Mouse (Mus musculus): ENCODE data around the gene Hspb9. TPM values are rescaled to one million over a fixed set of nuclear protein-coding genes. Genes with fewer than 3 reads are reported as not detected.

Gene Hspb9
- polyA plus RNA-seq, 1 experiment from 2014 or later = 0.24 TPM

DNA sequence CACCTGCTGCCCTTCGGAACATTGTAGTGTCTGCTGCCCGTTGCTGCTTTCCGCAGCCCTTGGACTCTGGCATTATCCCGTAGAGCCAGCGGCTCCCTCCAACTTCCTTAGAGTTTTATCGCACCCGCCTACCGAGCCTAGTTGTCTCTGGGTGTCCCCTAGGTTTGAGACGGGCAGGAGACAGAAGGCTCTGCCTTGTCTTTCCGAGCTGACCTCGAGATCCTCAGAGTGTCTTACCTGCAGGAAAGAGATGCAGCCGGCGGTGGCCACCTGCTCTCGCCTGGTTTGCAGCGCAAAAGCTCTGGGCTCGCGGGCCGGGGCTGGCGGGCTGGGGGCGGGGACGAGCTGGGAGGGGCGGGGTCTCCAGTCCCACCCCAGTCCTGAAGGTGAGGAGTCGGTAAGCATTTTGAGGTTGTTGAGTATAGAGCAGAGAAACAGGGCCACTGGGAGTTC is 21.5 kb upstream of the Hspb9 start, which contains the start of gene Zfp385c:
Gene Zfp385c (minus strand): TSS at position 292 of the 453 bp plus-strand sequence.
- H3K4me3 ChIP-seq = peak within 1 kb of the TSS; percentile 24
- H3K27me3 ChIP-seq = peaks cover 11% of the 10 kb centered on the region; the same call in 1 of the 2 replicates
- H3K4me2 ChIP-seq (replicated peaks) = peak within 1 kb of the TSS; percentile 42
- ATAC-seq (replicated peaks) = no peak
- H3K4me1 ChIP-seq = peaks cover 8% of the 10 kb centered on the region
- no peak within 1 kb of the TSS for H3K27ac ChIP-seq (replicated peaks)
- 2% methylated on average over 23 of the region's 23 CpGs for WGBS
- no peaks in the 10 kb centered on the region for H3K36me3 ChIP-seq
- H3K9me3 ChIP-seq = no peaks in the 10 kb centered on the region
- H3K9ac ChIP-seq (replicated peaks) = 0 out of 2 replicates have a peak within 1 kb of the TSS, but pooled peaks have one; percentile 19

DNA sequence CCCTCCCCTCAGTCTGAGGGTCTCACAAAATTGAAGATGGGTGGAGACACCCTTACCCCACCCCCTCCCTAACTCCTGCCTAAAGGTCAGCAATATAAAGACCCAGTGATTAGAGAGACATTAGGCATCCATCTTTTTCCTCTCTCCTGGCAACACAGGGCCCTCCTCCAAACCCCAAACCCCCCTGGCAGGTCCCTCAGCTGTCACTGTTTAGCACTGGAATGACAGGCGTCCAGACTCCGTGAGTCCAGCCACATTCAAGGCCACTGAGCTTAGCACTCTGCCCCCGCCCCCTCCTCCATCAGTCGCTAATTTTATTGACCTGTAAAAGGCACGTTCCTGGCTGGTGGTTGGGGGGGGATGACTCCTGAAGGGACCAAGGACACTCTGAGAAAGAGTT is 20.5 kb upstream of the Hspb9 start:
- whole genome bisulfite sequencing = 32% methylated on average over 5 of the region's 5 CpGs
- Histone ChIP-seq H3K4me2 (replicated peaks) (no peak overlapping the region), H3K36me3 (no peaks in the 10 kb centered on the region), H3K9ac (replicated peaks) (no peak overlapping the region), H3K27ac (replicated peaks) (no peak overlapping the region), H3K4me1 (peaks cover 8% of the 10 kb centered on the region), H3K27me3 (peaks cover 11% of the 10 kb centered on the region; the same call in 1 of the 2 replicates), H3K4me3 (no peak overlapping the region), H3K9me3 (no peaks in the 10 kb centered on the region)
- no peak for ATAC-seq (replicated peaks)

- Histone ChIP-seq H3K36me3 (no peaks in the 10 kb centered on the region), H3K27ac (replicated peaks) (no peak overlapping the region), H3K4me2 (replicated peaks) (no peak overlapping the region), H3K27me3 (peaks cover 11% of the 10 kb centered on the region; the same call in 1 of the 2 replicates), H3K4me3 (no peak overlapping the region), H3K4me1 (peaks cover 8% of the 10 kb centered on the region), H3K9ac (replicated peaks) (no peak overlapping the region), H3K9me3 (no peaks in the 10 kb centered on the region)
- no peak for ATAC-seq (replicated peaks)
- WGBS = 38% methylated on average over 5 of the region's 5 CpGs
Measured at GRCm38 (mm10) chr11:100694926-100695325, 18.7 kb upstream of the Hspb9 start.

DNA sequence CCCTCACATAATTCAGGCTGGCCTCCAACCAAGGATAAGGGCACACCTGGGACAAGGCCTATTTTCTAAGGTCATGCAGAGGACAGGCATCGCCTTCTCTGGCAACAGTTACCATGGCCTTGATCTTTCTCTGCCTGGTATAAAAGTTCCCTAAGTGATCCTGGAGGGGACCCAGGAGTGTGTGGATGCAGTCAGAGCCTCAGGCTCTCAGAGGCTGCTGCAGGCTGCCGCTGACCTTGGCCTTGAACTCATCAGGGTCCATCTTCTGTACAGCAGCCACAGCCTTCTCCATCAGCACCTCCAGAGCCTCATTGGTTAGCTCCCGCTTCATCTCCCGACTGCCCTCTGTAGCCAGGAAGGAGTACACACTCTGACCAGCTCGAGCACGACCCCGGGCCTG is 15.7 kb upstream of the Hspb9 start:
- Histone ChIP-seq H3K27me3 (no peaks in the 10 kb centered on the region), H3K27ac (replicated peaks) (no peak overlapping the region), H3K9me3 (no peaks in the 10 kb centered on the region), H3K4me2 (replicated peaks) (no peak overlapping the region), H3K4me3 (no peak overlapping the region), H3K4me1 (peaks cover 8% of the 10 kb centered on the region; the same call in 1 of the 2 replicates), H3K9ac (replicated peaks) (no peak overlapping the region), H3K36me3 (no peaks in the 10 kb centered on the region)
- no peak for ATAC-seq (replicated peaks)
- WGBS = 80% methylated on average over 7 of the region's 7 CpGs

- no peaks in the 10 kb centered on the region for H3K27me3 ChIP-seq
- no peaks in the 10 kb centered on the region for H3K9me3 ChIP-seq
- no peak overlapping the region for H3K27ac ChIP-seq (replicated peaks)
- H3K4me2 ChIP-seq (replicated peaks) = no peak overlapping the region
- H3K4me1 ChIP-seq = peaks cover 9% of the 10 kb centered on the region; the same call in 1 of the 2 replicates
- WGBS = 83% methylated on average over 3 of the region's 3 CpGs
- peaks cover 10% of the 10 kb centered on the region for H3K36me3 ChIP-seq
- H3K4me3 ChIP-seq = no peak overlapping the region
- ATAC-seq (replicated peaks) = no peak
- no peak overlapping the region for H3K9ac ChIP-seq (replicated peaks)
Measured at GRCm38 (mm10) chr11:100700710-100701109, 12.9 kb upstream of the Hspb9 start.

GRCm38 (mm10) chr11:100701301-100701700 is 12.3 kb upstream of the Hspb9 start:
- H3K4me3 ChIP-seq = 0 out of 2 replicates have a peak overlapping the region, but pooled peaks have one; percentile 8
- no peaks in the 10 kb centered on the region for H3K27me3 ChIP-seq
- H3K36me3 ChIP-seq = peaks cover 16% of the 10 kb centered on the region
- 4% methylated on average over 14 of the region's 14 CpGs for whole genome bisulfite sequencing
- H3K9me3 ChIP-seq = no peaks in the 10 kb centered on the region
- H3K27ac ChIP-seq (replicated peaks) = no peak overlapping the region
- peaks cover 9% of the 10 kb centered on the region; the same call in 1 of the 2 replicates for H3K4me1 ChIP-seq
- H3K9ac ChIP-seq (replicated peaks) = peak overlapping the region; percentile 19; the same call in 1 of the 2 replicates
- H3K4me2 ChIP-seq (replicated peaks) = peak overlapping the region; percentile 33
- ATAC-seq (replicated peaks) = no peak

- 36% methylated on average over 19 of the region's 19 CpGs for WGBS
- Histone ChIP-seq H3K36me3 (peaks cover 25% of the 10 kb centered on the region), H3K4me1 (peaks cover 9% of the 10 kb centered on the region; the same call in 1 of the 2 replicates), H3K9me3 (no peaks in the 10 kb centered on the region), H3K9ac (replicated peaks) (no peak overlapping the region), H3K4me3 (no peak overlapping the region), H3K4me2 (replicated peaks) (no peak overlapping the region), H3K27me3 (no peaks in the 10 kb centered on the region), H3K27ac (replicated peaks) (no peak overlapping the region)
- peak; percentile 39 for ATAC-seq (replicated peaks)
Measured at GRCm38 (mm10) chr11:100702081-100702851, 11.4 kb upstream of the Hspb9 start.

DNA sequence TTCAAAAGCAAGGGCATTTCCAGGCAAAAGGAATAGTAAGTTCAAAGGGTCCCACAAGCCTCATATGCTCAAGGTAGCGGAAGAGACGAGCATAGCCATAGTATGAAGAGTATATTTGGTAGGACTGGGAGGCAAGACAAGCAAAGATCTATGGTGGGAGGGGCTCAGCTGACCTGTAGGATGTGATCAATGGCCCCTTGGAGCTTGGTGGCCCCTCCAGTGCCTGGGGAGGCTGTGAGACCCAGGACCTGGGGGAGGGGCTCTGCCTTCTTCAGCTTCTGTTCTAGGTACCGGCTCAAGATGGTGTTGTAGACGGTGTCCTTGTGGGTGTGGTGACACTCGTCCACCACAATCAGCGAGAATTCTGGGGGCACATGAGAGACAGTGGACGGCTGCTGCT is 10.7 kb upstream of the Hspb9 start:
- no peak overlapping the region for H3K4me3 ChIP-seq
- no peak overlapping the region for H3K27ac ChIP-seq (replicated peaks)
- H3K9ac ChIP-seq (replicated peaks) = no peak overlapping the region
- ATAC-seq (replicated peaks) = no peak
- H3K27me3 ChIP-seq = no peaks in the 10 kb centered on the region
- H3K4me2 ChIP-seq (replicated peaks) = no peak overlapping the region
- H3K36me3 ChIP-seq = peaks cover 27% of the 10 kb centered on the region
- WGBS = 60% methylated on average over 7 of the region's 7 CpGs
- peaks cover 9% of the 10 kb centered on the region; the same call in 1 of the 2 replicates for H3K4me1 ChIP-seq
- no peaks in the 10 kb centered on the region for H3K9me3 ChIP-seq

GRCm38 (mm10) chr11:100703366-100703765 is 10.3 kb upstream of the Hspb9 start:
- H3K9ac ChIP-seq (replicated peaks) = no peak overlapping the region
- no peak for ATAC-seq (replicated peaks)
- H3K4me3 ChIP-seq = no peak overlapping the region
- no peaks in the 10 kb centered on the region for H3K27me3 ChIP-seq
- no peak overlapping the region for H3K27ac ChIP-seq (replicated peaks)
- H3K4me2 ChIP-seq (replicated peaks) = no peak overlapping the region
- H3K36me3 ChIP-seq = peaks cover 32% of the 10 kb centered on the region
- 75% methylated on average over 11 of the region's 11 CpGs for WGBS
- H3K4me1 ChIP-seq = peaks cover 9% of the 10 kb centered on the region; the same call in 1 of the 2 replicates
- H3K9me3 ChIP-seq = no peaks in the 10 kb centered on the region

DNA sequence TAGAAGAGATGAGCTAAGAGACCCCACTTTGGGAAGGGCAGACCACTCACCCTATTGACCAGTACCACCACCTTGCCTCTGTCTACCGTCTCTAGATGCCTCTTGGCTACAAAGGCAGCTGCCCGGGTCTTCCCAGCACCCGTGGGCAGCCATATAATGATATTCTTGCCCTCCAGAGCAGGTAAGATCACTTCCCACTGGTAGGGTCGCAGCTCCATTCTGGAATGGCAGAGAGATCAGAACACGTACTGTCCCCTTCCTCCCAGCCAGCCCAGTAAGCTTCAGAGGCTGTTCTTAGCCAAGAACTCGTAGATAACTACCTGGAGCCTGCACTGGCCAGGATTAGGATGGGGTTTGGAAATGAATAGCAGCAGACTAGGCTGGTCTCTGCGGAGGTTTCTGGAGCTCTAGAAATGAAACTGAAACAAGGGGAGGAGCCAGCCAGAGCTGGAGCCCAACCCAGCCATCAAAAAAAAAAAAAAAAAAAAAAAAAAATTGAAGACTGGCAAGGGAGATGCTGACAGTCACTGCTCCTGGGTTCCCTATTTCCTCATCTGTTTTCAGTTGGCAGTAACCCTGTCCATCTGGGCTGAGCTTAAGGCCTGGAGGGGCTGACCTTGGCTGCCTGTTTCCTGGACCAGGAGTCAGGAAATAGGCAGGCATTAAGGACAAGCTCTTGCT is 9.7 kb upstream of the Hspb9 start, which contains the start of gene Dhx58:
Gene Dhx58 (minus strand): TSS at position 421 of the 681 bp plus-strand sequence.
- Histone ChIP-seq H3K27me3 (no peaks in the 10 kb centered on the region), H3K9me3 (no peaks in the 10 kb centered on the region), H3K9ac (replicated peaks) (no peak within 1 kb of the TSS), H3K27ac (replicated peaks) (no peak within 1 kb of the TSS), H3K36me3 (peaks cover 38% of the 10 kb centered on the region), H3K4me2 (replicated peaks) (no peak within 1 kb of the TSS), H3K4me1 (peaks cover 9% of the 10 kb centered on the region; the same call in 1 of the 2 replicates), H3K4me3 (no peak within 1 kb of the TSS)
- 64% methylated on average over 7 of the region's 7 CpGs for WGBS
- no peak for ATAC-seq (replicated peaks)

DNA sequence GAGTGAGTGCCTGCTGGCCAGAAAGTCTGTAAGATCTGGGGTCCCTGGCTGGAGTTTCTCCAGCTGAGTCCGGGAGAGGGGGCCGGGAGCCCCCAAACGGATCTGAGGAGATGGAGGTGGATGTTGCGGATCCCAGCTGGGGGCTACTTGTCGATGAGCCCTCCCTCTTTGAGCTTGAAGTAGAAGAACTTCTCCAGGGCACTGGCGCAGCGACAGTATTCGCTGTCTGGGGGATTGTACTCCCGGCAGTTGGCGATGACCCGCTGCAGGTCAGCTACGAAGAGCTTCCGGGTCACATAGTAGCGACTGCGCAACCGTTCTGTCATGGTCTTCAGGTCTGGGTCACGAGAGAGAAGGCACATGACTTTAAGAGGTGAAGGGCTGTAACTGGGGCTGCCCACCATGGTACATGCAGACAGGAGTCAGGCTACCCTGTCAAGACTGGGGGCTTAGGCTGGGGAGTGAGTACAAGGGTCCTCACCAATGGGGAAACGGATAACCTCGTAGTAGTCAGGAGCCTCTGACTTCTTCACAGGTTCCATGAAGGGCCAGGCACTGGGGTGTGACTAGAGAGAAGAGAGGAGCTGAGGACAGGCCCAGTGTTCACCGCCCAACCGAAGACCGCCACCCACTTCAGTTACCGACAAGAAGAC is 8.4 kb upstream of the Hspb9 start:
- no peak overlapping the region for H3K9ac ChIP-seq (replicated peaks)
- no peak overlapping the region for H3K27ac ChIP-seq (replicated peaks)
- H3K27me3 ChIP-seq = no peaks in the 10 kb centered on the region
- H3K4me3 ChIP-seq = no peak overlapping the region
- 93% methylated on average over 23 of the region's 23 CpGs for WGBS
- H3K9me3 ChIP-seq = no peaks in the 10 kb centered on the region
- ATAC-seq (replicated peaks) = no peak
- H3K4me1 ChIP-seq = peaks cover 9% of the 10 kb centered on the region; the same call in 1 of the 2 replicates
- H3K36me3 ChIP-seq = peaks cover 44% of the 10 kb centered on the region
- no peak overlapping the region for H3K4me2 ChIP-seq (replicated peaks)
